Mouse (Mus musculus): ENCODE results near the gene Myo5c. TPM values are rescaled to one million over a fixed set of nuclear protein-coding genes. Genes with fewer than 3 reads are reported as not detected.

Myo5c gene
- polyA plus RNA-seq, 1 experiment from 2014 or later: 0.85 TPM

- H3K9ac ChIP-seq (ENCODE audit: low read depth, low read length): no peak overlapping the region
- H3K4me3 ChIP-seq (ENCODE audit: low read depth, low read length): no peak overlapping the region
Observed at GRCm38 (mm10) chr9:75304286-75304685, 72.5 kb downstream of the Myo5c start.

GRCm38 (mm10) chr9:75306126-75306898 is 74.5 kb downstream of the Myo5c start, which contains the start of gene Gnb5:
Gnb5 (plus strand) TSS chr9:75306288.
- Histone ChIP-seq H3K9ac (ENCODE audit: low read depth, low read length) (no peak within 1 kb of the TSS), H3K9me3 (ENCODE audit: control insufficient read depth, low read length) (no peaks in the 10 kb centered on the region), H3K27me3 (replicated peaks; ENCODE audit: control insufficient read depth, insufficient read depth, low read length) (no peaks in the 10 kb centered on the region), H3K4me3 (ENCODE audit: low read depth, low read length) (no peak within 1 kb of the TSS), H3K36me3 (ENCODE audit: control insufficient read depth, insufficient read depth, low read length) (no peaks in the 10 kb centered on the region), H3K4me2 (no peak within 1 kb of the TSS), H3K4me1 (replicated peaks; ENCODE audit: control insufficient read depth, insufficient read depth, low read length) (no peaks in the 10 kb centered on the region), H3K27ac (ENCODE audit: low read depth, low read length) (no peak within 1 kb of the TSS)
- no peak for DNase-seq (ENCODE audit: low spot score)
- ATAC-seq (replicated peaks; ENCODE audit: low FRiP score): no peak
- WGBS: 75% methylated on average over 11 of the region's 11 CpGs

More at GRCm38 (mm10) chr9:75304286-75304685, 72.5 kb downstream of the Myo5c start:
- H3K36me3 ChIP-seq (ENCODE audit: control insufficient read depth, insufficient read depth, low read length): no peaks in the 10 kb centered on the region
- no peaks in the 10 kb centered on the region for H3K4me1 ChIP-seq (replicated peaks; ENCODE audit: control insufficient read depth, insufficient read depth, low read length)
- H3K27me3 ChIP-seq (replicated peaks; ENCODE audit: control insufficient read depth, insufficient read depth, low read length): no peaks in the 10 kb centered on the region
- no peak for ATAC-seq (replicated peaks; ENCODE audit: low FRiP score)
- WGBS: 30% methylated on average over 7 of the region's 7 CpGs
- H3K9me3 ChIP-seq (ENCODE audit: control insufficient read depth, low read length): no peaks in the 10 kb centered on the region
- H3K27ac ChIP-seq (ENCODE audit: low read depth, low read length): no peak overlapping the region
- no peak for DNase-seq (ENCODE audit: low spot score)
- H3K4me2 ChIP-seq: peak overlapping the region; percentile 49

GRCm38 (mm10) chr9:75307015-75307414 is 75.2 kb downstream of the Myo5c start:
- no peak overlapping the region for H3K27ac ChIP-seq (ENCODE audit: low read depth, low read length)
- no peak for ATAC-seq (replicated peaks; ENCODE audit: low FRiP score)
- 78% methylated on average over 5 of the region's 5 CpGs for WGBS
- no peaks in the 10 kb centered on the region for H3K9me3 ChIP-seq (ENCODE audit: control insufficient read depth, low read length)
- no peak overlapping the region for H3K9ac ChIP-seq (ENCODE audit: low read depth, low read length)
- no peak overlapping the region for H3K4me2 ChIP-seq
- H3K27me3 ChIP-seq (replicated peaks; ENCODE audit: control insufficient read depth, insufficient read depth, low read length): no peaks in the 10 kb centered on the region
- H3K4me3 ChIP-seq (ENCODE audit: low read depth, low read length): no peak overlapping the region
- no peaks in the 10 kb centered on the region for H3K4me1 ChIP-seq (replicated peaks; ENCODE audit: control insufficient read depth, insufficient read depth, low read length)
- DNase-seq (ENCODE audit: low spot score): no peak
- H3K36me3 ChIP-seq (ENCODE audit: control insufficient read depth, insufficient read depth, low read length): no peaks in the 10 kb centered on the region

- no peak overlapping the region for H3K4me3 ChIP-seq (ENCODE audit: low read depth, low read length)
- H3K4me1 ChIP-seq (replicated peaks; ENCODE audit: control insufficient read depth, insufficient read depth, low read length): no peaks in the 10 kb centered on the region
- WGBS: 58% methylated on average over 5 of the region's 5 CpGs
- H3K36me3 ChIP-seq (ENCODE audit: control insufficient read depth, insufficient read depth, low read length): no peaks in the 10 kb centered on the region
- H3K27me3 ChIP-seq (replicated peaks; ENCODE audit: control insufficient read depth, insufficient read depth, low read length): no peaks in the 10 kb centered on the region
- H3K9me3 ChIP-seq (ENCODE audit: control insufficient read depth, low read length): no peaks in the 10 kb centered on the region
- no peak for ATAC-seq (replicated peaks; ENCODE audit: low FRiP score)
- H3K4me2 ChIP-seq: no peak overlapping the region
- H3K9ac ChIP-seq (ENCODE audit: low read depth, low read length): no peak overlapping the region
- DNase-seq (ENCODE audit: low spot score): no peak
- no peak overlapping the region for H3K27ac ChIP-seq (ENCODE audit: low read depth, low read length)
Observed at GRCm38 (mm10) chr9:75308621-75309020, 76.8 kb downstream of the Myo5c start.

- 16% methylated on average over 4 of the region's 4 CpGs for WGBS
- Histone ChIP-seq H3K36me3 (ENCODE audit: control insufficient read depth, insufficient read depth, low read length) (no peaks in the 10 kb centered on the region), H3K27ac (ENCODE audit: low read depth, low read length) (no peak overlapping the region), H3K27me3 (replicated peaks; ENCODE audit: control insufficient read depth, insufficient read depth, low read length) (no peaks in the 10 kb centered on the region), H3K9ac (ENCODE audit: low read depth, low read length) (no peak overlapping the region), H3K4me2 (no peak overlapping the region), H3K4me1 (replicated peaks; ENCODE audit: control insufficient read depth, insufficient read depth, low read length) (no peaks in the 10 kb centered on the region; the same call in 1 of the 2 replicates), H3K9me3 (ENCODE audit: control insufficient read depth, low read length) (no peaks in the 10 kb centered on the region), H3K4me3 (ENCODE audit: low read depth, low read length) (no peak overlapping the region)
- ATAC-seq (replicated peaks; ENCODE audit: low FRiP score): no peak
- DNase-seq (ENCODE audit: low spot score): peak; percentile 62
Observed at GRCm38 (mm10) chr9:75312008-75312407, 80.2 kb downstream of the Myo5c start.

- Histone ChIP-seq H3K4me3 (ENCODE audit: low read depth, low read length) (peak overlapping the region; percentile 59), H3K9ac (ENCODE audit: low read depth, low read length) (peak overlapping the region; percentile 59; the same call in 1 of the 2 replicates), H3K4me1 (replicated peaks; ENCODE audit: control insufficient read depth, insufficient read depth, low read length) (no peaks in the 10 kb centered on the region; the same call in 1 of the 2 replicates), H3K9me3 (ENCODE audit: control insufficient read depth, low read length) (no peaks in the 10 kb centered on the region), H3K4me2 (peak overlapping the region; percentile 97), H3K36me3 (ENCODE audit: control insufficient read depth, insufficient read depth, low read length) (no peaks in the 10 kb centered on the region), H3K27me3 (replicated peaks; ENCODE audit: control insufficient read depth, insufficient read depth, low read length) (no peaks in the 10 kb centered on the region), H3K27ac (ENCODE audit: low read depth, low read length) (peak overlapping the region; percentile 19; the same call in 1 of the 2 replicates)
- DNase-seq (ENCODE audit: low spot score): peak; percentile 37
- 0 out of 2 replicates have a peak, but pooled peaks have one; percentile 2 for ATAC-seq (replicated peaks; ENCODE audit: low FRiP score)
- 29% methylated on average over 11 of the region's 11 CpGs for WGBS
Observed at GRCm38 (mm10) chr9:75313138-75313831, 81.5 kb downstream of the Myo5c start.

GRCm38 (mm10) chr9:75313832-75314516 is 82.2 kb downstream of the Myo5c start:
- Histone ChIP-seq H3K4me1 (replicated peaks; ENCODE audit: control insufficient read depth, insufficient read depth, low read length) (no peaks in the 10 kb centered on the region; the same call in 1 of the 2 replicates), H3K9me3 (ENCODE audit: control insufficient read depth, low read length) (no peaks in the 10 kb centered on the region), H3K36me3 (ENCODE audit: control insufficient read depth, insufficient read depth, low read length) (no peaks in the 10 kb centered on the region), H3K27ac (ENCODE audit: low read depth, low read length) (peak overlapping the region; percentile 19; the same call in 1 of the 2 replicates), H3K4me2 (peak overlapping the region; percentile 97), H3K27me3 (replicated peaks; ENCODE audit: control insufficient read depth, insufficient read depth, low read length) (no peaks in the 10 kb centered on the region), H3K4me3 (ENCODE audit: low read depth, low read length) (peak overlapping the region; percentile 59), H3K9ac (ENCODE audit: low read depth, low read length) (peak overlapping the region; percentile 59)
- DNase-seq (ENCODE audit: low spot score): peak; percentile 82
- peak; percentile 77 for ATAC-seq (replicated peaks; ENCODE audit: low FRiP score)
- WGBS: under 1% methylated on average over 52 of the region's 52 CpGs

- no peaks in the 10 kb centered on the region for H3K36me3 ChIP-seq (ENCODE audit: control insufficient read depth, insufficient read depth, low read length)
- ATAC-seq (replicated peaks; ENCODE audit: low FRiP score) (no peak), DNase-seq (ENCODE audit: low spot score) (no peak)
- no peaks in the 10 kb centered on the region for H3K9me3 ChIP-seq (ENCODE audit: control insufficient read depth, low read length)
- peak overlapping the region; percentile 97 for H3K4me2 ChIP-seq
- no peaks in the 10 kb centered on the region; the same call in 1 of the 2 replicates for H3K4me1 ChIP-seq (replicated peaks; ENCODE audit: control insufficient read depth, insufficient read depth, low read length)
- H3K27ac ChIP-seq (ENCODE audit: low read depth, low read length): no peak overlapping the region
- WGBS: 7% methylated on average over 22 of the region's 22 CpGs
- H3K27me3 ChIP-seq (replicated peaks; ENCODE audit: control insufficient read depth, insufficient read depth, low read length): no peaks in the 10 kb centered on the region
- H3K4me3 ChIP-seq (ENCODE audit: low read depth, low read length): peak overlapping the region; percentile 59
- peak overlapping the region; percentile 59 for H3K9ac ChIP-seq (ENCODE audit: low read depth, low read length)
Observed at GRCm38 (mm10) chr9:75314517-75315105, 82.8 kb downstream of the Myo5c start.
